Mouse (Mus musculus): ENCODE measurements at regions not wholly inside any gene's neighbourhood (a gene's known extent, or its start where the extent isn't known, plus 50 kb on each side); places are given as distances from the start of the nearest gene placed in this dataset.

GRCm38 (mm10) chr16:95781681-95782080 lies 79.8 kb downstream of the Ets2 start:
- TF ChIP-seq EP300 (IDR thresholded peaks at IDR 0.05; ENCODE audit: insufficient read depth, low read depth, low read length) (no peak), CTCF (IDR thresholded peaks at IDR 0.05) (no peak)

All from heart, adult 2 months (tissue).